Mouse (Mus musculus) layer of hippocampus, postnatal 10 days (tissue): ENCODE data around the gene Gm10024. TPM values are rescaled to one million over a fixed set of nuclear protein-coding genes. Genes with fewer than 3 reads are reported as not detected.
"Not testable (repeated sequence)": the region's sequence is repeated elsewhere in the genome, so short reads cannot be mapped to it uniquely, and the experiment has no call there.

Source experiments
- DNase-seq, 2 experiments: peaks; one replicate each; pipeline ENCODE4 v3.0.0; 2021; ENCODE audit warnings: low spot score in 2 of 2
- total RNA-seq, 2 experiments: library from RNA; stranded (reverse); gene quantifications; 2 replicates each; pipeline ENCODE4 v1.2.3; 2021

Gm10024 gene
- total RNA-seq, 2 experiments from 2014 or later: not detected

GRCm38 (mm10) chr10:77729241-77729640 is 18.0 kb downstream of the Gm10024 start:
- DNase-seq: no peak

- DNase-seq: no peak
These were observed 24.7 kb downstream of the Gm10024 start for GRCm38 (mm10) chr10:77735928-77736327.

GRCm38 (mm10) chr10:77738929-77739328 is 27.7 kb downstream of the Gm10024 start:
- DNase-seq: no peak

- DNase-seq: peak in 1 of 2 experiments; percentile 32
These were observed 30.8 kb downstream of the Gm10024 start, which contains the start of gene Gm18596 for GRCm38 (mm10) chr10:77741924-77742688. Gm18596 (minus strand) TSS chr10:77742638.

GRCm38 (mm10) chr10:77750686-77751085 is 39.4 kb downstream of the Gm10024 start:
- DNase-seq: not testable (repeated sequence)

GRCm38 (mm10) chr10:77751254-77751653 is 40.0 kb downstream of the Gm10024 start, which contains the start of gene Gm9736:
Gm9736 (minus strand) TSS chr10:77751354.
- not testable (repeated sequence) for DNase-seq

GRCm38 (mm10) chr10:77752312-77752711 is 41.1 kb downstream of the Gm10024 start:
- DNase-seq: not testable (repeated sequence)

GRCm38 (mm10) chr10:77753448-77753847 is 42.2 kb downstream of the Gm10024 start:
- DNase-seq: no peak

GRCm38 (mm10) chr10:77759582-77759981 is 48.3 kb downstream of the Gm10024 start, which contains the start of gene Gm3233:
Gm3233 (minus strand) TSS chr10:77759682.
- DNase-seq: not testable (repeated sequence)

Other genes with a start within 250 kb of the Gm10024 start
- 10 to 100 TPM; 36.5 to 39.7 TPM for gene Fam207a, start 195.7 kb upstream of the Gm10024 start, total RNA-seq
- 1 to 10 TPM; 3.5 to 3.8 TPM for gene Itgb2, start 181.2 kb upstream of the Gm10024 start, total RNA-seq
- 10 to 100 TPM; 71.6 to 82.0 TPM for gene Pttg1ip, start 129.7 kb upstream of the Gm10024 start, total RNA-seq
- 100 to 1,000 TPM; 129 to 156 TPM for gene Sumo3, start 105.4 kb upstream of the Gm10024 start, total RNA-seq
- gene Gm49325, start 105.3 kb upstream of the Gm10024 start, total RNA-seq: 10 to 100 TPM; 17.9 to 34.8 TPM
- 10 to 100 TPM; 46.6 to 54.3 TPM for gene Ube2g2, start 89.2 kb upstream of the Gm10024 start, total RNA-seq
- not detected for gene Tspear, start 24.9 kb upstream of the Gm10024 start, total RNA-seq
- not detected for gene Gm19402, start 20.7 kb upstream of the Gm10024 start, total RNA-seq
- not detected for gene Gm9508, start 14.2 kb upstream of the Gm10024 start, total RNA-seq
- not detected for gene Gm10272, start 4.8 kb upstream of the Gm10024 start, total RNA-seq
- not detected for gene Gm10142, start 4.3 kb downstream of the Gm10024 start, total RNA-seq
- gene Krtap12-1, start 9.1 kb downstream of the Gm10024 start, total RNA-seq: not detected
- gene Gm10100, start 15.0 kb downstream of the Gm10024 start, total RNA-seq: not detected
- not detected for gene Gm18596, start 31.2 kb downstream of the Gm10024 start, total RNA-seq
- not detected for gene Gm9736, start 39.9 kb downstream of the Gm10024 start, total RNA-seq
- not detected for gene Gm3233, start 48.2 kb downstream of the Gm10024 start, total RNA-seq
- gene Gm3238, start 59.9 kb downstream of the Gm10024 start, total RNA-seq: not detected
- not detected for gene Gm7138, start 65.5 kb downstream of the Gm10024 start, total RNA-seq
- not detected for gene Gm3250, start 71.1 kb downstream of the Gm10024 start, total RNA-seq
- gene Gm7137, start 76.7 kb downstream of the Gm10024 start, total RNA-seq: not detected
- not detected for gene Gm9639, start 83.6 kb downstream of the Gm10024 start, total RNA-seq
- not detected for gene Gm19668, start 87.7 kb downstream of the Gm10024 start, total RNA-seq
- gene Gm9507, start 100.4 kb downstream of the Gm10024 start, total RNA-seq: not detected
- gene Gm2696, start 103.2 kb downstream of the Gm10024 start, total RNA-seq: not detected
- not detected for gene Krtap10-4, start 115.6 kb downstream of the Gm10024 start, total RNA-seq
- not detected for gene Krtap10-10, start 124.5 kb downstream of the Gm10024 start, total RNA-seq
- gene Gm36176, start 135.3 kb downstream of the Gm10024 start, total RNA-seq: not detected
- not detected for gene Gm10318, start 141.4 kb downstream of the Gm10024 start, total RNA-seq
- gene Gm3285, start 150.5 kb downstream of the Gm10024 start, total RNA-seq: not detected
- 10 to 100 TPM; 19.2 to 20.6 TPM for gene Lrrc3, start 191.1 kb downstream of the Gm10024 start, total RNA-seq